Mouse (Mus musculus): ENCODE measurements around the gene Taf9.
A peak's percentile ranks its signal among the peaks of the same experiment; 100 is the strongest.

Gene Taf9

DNA sequence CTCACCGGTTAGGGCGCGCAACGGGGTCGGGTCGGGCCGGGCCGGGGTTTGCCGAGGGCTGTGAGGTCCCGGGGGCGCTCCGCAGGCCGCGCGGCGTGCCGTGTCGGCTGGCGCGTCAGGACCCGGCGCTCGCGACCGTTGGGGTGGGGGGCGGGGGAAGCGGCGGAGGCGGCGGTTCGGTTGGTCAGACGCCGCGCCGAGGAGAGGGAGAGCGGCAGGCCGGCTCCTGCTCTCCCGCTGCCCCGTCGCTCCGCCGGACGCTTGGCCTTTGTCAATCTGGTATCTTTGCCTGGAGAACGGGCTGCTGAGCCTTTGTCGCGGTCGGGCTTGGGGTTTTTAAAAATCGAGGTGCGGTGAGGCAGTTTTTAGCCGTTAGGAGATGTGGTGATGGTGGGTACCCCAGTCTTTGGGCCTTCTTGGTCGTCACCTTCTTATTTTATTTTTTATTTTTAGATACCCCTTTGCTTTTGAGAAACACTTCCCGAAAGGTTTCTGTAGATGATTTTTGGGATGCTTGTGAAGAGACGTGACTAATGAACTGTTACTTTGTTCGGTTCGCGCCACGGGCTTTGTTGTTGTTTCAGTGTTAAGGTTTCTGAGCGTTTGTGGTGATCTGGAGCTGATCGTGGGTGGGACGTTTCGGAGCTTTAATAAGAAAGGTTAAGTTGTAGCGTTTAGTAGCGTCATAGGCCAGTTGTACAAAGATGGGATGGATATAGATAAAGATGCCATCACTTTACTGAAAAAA is at the start of gene Taf9:
Taf9 (plus strand) TSS at position 141 of the 748 bp plus-strand sequence.
- no peak for DNase-seq (ENCODE audit: extremely low spot score, low spot score)

DNA sequence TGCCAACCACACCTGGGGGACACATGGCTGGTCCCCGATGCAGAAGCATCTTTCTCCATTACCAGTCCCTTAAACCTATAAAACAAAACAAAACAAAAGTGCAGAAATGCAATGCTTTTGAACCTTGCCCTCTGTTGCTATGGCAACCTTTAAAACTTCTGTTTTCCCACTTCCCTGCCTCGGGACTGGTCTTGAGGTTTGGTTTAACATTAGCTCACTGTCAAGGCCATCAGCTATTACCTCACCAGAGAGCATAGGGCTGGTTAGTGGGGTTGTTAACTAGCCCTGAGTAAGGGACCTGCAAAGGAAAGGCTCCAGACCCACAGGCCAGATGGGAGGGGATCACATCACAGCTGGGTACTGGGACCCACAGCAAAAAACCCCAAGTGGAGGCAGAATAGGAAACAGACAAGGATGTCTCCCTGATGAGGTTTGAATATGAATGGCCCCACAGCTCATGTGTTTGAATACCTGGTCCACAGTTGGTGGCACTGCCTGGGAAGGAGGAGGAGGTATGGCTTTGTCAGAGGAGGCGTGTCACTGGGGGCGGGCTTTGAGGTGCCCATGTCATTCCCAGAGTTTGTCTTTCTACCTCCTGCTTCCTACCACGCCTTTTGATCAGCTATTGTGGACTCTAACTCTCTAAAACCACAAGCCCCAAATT is 49.0 kb upstream of the Taf9 start:
- no peak for DNase-seq (ENCODE audit: extremely low spot score, low spot score)

DNA sequence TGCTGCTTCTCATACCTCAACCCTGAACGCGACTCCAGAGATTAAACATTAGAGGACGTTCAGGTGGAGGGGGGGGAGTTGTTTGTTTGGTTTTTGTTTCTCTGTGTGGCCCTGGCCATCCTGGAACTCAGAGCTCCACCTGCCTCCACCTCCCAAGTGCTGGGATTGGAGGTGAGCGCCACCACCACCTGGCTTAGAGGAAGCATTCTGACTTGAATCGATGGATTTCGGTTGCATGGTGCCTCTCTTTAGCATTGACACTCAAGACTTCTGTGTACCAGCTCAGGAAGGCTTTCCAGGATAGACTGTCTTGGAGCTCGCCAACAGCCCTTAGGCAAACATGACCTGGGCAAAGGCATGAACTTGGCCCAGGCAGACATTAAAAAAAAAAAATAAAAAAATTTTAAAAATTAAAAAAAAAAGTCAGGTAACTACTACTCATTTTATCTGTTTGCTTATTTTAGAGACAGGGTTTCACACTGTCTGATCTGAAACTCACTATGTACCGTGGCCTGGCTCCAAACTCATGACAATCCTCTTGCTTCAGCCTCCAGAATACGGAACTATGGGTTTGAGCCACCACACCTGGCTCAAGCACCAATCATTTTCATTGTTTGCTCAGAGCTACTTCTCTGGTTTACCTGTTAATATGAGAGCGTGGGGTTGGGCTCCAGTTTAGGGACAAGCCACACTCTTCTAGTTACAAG is 48.2 kb upstream of the Taf9 start:
- DNase-seq (ENCODE audit: extremely low spot score, low spot score): no peak

DNA sequence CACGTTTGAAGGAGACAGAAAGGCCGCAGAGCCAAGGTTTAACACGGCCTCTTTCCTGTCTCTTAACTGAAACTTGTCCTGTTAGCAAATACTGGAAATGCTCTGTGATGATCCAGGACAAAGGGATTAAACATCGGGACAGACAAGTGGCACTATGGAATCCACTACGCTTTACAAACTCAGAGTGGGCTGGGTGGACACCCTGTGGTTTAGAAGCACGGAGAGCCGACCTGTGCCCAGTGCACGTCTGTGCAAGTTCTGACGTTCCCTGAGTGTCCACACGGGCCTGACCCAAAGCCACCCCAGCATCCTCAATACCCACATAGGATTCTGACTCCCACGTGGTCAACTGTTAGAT is 47.7 kb upstream of the Taf9 start:
- DNase-seq (ENCODE audit: extremely low spot score, low spot score): no peak

DNA sequence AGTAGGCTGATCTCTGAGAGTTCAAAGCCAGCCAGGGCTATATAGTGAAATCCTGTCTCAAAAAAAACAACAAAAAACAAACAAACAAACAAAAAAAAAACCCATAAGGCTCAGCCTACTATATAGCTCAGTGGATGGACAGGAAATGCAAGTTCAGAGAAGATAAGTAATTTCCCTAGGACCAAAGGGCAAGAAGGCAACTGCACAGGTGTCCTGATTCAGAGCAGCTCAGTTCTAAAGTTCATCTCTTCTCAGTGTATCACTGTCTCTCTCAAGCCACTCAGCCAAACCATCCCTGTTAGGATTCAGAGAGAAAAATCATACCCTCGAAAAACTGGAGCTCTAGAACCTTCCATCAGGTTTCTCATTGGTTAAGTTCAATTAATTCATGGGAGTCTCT is 45.5 kb upstream of the Taf9 start:
- no peak for DNase-seq (ENCODE audit: extremely low spot score, low spot score)

DNA sequence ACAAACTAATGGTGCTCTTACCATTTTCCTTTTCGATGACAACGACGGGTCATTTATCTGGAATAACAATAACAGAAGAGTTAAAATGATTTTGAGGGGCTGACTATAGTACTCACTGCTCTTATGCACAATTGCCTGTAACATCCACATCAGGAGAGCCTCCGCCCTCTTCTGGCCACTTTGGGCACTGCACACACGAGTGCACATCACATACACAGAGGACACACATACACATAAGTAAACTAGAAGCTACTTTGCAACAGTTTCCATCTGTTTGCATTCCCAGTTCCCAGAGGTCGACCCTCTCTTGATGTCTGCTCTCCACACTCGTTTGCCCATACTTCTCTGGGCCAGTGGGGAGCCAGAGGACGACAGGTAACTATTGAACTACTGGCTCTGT is 43.6 kb upstream of the Taf9 start:
- no peak for DNase-seq (ENCODE audit: extremely low spot score, low spot score)

DNA sequence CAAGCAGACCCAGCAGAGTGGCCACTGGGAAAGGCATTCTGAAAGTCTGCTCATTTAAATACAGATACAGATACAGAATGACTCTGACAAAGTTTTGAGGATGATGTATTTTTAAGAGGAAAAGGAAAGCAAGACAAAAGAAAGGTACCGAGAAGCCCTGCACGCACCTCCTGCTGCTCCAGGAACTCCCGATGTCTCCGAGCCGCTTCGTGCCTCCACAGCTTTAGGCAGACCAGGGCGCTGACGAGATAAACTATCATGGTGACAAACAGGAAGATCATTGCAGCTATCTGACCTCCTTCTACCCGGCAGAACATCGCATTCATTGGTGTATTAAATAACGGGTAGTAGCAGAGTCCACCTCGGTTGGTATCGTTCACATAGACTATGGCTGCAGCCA is 40.1 kb upstream of the Taf9 start:
- no peak for DNase-seq (ENCODE audit: extremely low spot score, low spot score)

DNA sequence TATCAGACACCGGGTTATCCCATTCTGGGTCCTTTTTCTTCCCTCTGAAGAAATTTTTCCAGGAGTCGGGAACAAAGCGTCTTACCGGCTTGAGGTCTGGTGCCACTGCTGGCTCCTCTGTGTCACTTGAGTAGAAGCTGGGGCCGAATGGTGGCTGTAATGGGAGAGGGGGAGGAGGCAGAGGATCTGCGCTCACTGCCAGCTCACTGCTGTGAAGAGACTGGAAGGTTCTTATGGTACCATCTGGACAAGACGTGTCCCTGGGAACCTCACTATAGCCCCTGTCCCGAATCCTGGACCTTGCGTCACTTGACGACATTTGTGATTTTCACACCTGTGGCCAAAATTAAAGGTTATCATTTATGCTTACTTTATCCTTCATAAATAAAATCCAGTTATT is 39.1 kb upstream of the Taf9 start:
- no peak for DNase-seq (ENCODE audit: extremely low spot score, low spot score)

DNA sequence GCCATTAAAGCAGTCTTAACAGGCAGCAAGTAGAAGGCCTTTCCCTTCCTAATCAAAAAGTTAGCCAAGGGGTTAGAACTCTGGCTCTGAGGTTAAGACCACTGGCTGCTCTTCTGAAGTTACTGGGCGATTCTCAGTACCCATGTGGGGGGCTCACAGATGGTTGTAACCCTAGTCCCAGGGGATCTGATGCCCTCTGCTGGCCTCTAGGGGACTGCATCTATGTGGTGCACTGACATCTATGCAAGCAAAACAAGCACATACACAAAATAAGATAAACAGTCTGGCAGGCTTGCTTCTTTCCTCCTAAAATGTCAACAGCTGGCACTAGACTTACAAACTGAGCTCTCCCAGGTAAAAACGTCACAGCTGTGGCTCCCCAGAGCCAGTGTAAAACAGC is 38.5 kb upstream of the Taf9 start:
- DNase-seq (ENCODE audit: extremely low spot score, low spot score): no peak

DNA sequence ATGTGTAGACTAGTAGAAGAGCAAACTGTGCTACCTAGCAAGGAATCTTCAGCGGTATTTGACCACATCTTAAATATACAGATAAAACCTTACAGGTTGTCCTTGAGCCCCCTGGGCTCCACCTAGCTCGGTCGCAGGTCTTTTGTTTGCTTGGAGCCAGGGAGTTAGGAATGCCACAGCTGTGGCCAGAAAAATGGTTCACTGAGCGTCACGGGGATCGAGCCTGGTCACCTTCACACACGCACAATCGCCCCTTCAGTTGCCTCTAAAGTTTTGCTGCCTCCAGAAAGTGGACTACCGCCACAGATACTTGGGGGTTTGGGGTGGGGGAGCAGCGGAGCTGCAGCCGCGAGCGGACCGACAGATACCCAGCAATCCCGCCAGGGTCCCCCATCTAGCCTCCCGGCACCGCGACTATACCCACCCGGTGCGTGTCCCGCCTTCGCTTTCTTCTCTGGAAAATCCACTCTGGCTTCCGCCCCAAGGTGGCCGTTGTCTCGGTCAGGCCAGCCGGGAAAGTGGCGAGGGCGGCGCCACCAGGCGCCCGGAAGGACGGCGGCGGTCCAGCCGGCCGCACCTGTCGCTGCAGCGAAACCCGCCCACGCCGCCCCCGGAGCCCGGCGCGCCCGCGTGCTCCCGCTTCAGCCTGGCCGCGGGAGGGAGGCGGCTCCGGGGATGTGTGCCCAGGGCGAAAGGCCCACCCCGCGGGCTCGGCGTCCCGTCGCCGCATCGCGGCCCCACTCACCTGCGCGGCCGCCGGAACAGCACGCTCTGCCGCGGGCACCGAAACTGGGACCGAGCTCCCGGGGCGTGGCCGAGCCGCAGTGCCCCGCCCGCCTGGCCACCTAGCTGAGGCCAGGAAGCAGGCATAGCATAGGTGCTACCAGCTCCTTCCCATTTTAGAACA is 34.9 kb upstream of the Taf9 start, which contains the start of gene Marveld2:
Marveld2 (minus strand) TSS at position 791 of the 907 bp plus-strand sequence.
- peak; percentile 47 for DNase-seq (ENCODE audit: extremely low spot score, low spot score)

DNA sequence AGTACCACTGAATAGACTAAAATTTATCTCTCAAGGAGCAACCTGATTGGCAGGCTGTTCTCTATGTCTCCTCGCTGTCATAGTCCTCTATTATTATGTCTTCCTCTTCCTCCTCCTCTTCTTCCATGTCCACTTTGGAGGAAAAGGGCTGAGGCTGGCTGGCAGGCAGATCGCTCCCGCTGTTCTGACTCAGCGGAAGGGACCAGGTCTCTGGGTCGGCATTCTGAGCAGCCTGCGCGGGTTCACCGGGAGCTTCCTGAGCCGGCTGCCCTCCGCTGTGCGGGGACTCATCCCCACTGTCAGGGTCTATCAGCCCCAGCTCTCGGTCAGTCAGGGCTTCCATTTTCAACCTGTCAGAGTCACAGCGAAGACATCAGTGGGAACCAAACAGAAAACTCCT is 33.8 kb upstream of the Taf9 start:
- no peak for DNase-seq (ENCODE audit: extremely low spot score, low spot score)

DNA sequence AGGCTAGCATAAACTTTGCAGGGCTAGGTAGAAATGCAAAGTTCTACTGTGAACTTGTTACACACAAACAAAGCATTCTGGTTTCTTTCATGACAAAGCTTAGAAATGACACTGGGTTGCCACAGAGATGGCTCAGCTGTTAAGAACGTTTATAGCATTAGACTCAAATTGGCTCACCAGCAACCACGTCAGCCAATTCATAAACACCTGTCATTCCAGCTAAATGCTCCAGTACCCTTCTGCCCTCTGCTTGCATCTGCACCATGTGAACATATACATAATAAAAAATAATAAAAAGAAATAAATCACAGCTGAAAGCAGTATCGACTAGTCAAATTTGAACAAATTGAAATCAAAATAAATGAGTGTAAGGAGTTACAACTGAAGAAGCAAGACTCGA is 29.1 kb upstream of the Taf9 start:
- no peak for DNase-seq (ENCODE audit: extremely low spot score, low spot score)

DNA sequence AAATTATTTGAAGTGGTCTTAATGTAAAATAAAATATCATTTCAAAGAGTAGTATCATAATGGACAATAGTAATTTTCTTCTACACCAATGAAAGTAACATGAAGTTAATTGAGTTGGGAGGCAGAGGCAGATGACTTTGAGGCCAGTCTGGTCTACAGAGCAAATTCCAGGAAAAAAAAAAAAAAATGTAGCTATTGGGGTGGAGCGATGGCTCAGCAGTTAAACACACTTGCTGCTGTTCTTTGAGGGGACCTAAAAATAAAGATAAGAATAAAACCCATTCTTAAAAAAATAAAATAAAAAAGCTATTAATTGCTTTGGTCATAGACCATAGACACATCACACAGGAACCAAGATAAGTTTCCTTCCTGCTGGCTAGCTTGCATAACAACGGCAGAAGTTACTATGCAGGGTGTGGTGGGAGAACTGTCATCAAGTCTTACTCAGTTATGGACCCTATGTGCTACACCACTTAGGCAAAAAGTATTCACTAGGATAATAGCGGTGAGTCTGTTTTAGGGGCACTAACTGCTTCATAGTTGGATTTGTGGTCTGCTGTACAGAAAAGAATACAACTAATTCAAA is 17.2 kb upstream of the Taf9 start:
- no peak for DNase-seq (ENCODE audit: extremely low spot score, low spot score)

DNA sequence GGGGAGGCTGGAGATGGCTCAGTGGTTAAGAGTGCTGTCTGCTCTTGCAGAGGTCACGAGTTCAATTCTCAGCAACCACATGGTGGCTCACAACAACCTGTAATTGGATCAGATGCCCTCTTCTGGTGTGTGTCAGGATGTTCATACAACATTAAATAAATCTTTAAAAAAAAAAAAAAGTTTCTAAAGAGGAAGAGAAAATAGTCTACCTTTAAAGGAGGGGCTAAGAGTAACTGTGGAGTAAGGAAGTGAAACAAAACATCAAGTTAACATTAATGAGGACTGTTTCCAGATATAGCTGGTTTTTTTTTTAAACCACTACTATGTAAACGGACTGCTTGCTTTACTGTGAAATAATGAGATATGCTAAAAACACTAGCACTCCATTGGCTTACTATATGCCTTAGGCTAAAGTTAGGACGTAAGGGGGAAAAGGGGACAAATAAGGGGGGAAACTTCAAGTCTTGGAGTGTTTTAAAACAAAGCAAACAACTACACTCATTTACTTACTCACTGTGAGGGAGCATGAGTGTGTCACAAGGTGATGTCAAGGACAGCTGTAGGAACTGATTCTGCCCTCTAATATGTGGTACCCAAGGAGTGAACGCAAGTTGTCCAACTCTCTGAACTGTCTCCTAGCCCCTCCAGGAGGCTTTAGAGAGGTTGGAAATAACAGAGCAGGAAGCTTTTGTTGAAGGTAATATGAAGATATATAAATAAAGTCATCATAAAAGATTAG is 8.7 kb upstream of the Taf9 start:
- no peak for DNase-seq (ENCODE audit: extremely low spot score, low spot score)

DNA sequence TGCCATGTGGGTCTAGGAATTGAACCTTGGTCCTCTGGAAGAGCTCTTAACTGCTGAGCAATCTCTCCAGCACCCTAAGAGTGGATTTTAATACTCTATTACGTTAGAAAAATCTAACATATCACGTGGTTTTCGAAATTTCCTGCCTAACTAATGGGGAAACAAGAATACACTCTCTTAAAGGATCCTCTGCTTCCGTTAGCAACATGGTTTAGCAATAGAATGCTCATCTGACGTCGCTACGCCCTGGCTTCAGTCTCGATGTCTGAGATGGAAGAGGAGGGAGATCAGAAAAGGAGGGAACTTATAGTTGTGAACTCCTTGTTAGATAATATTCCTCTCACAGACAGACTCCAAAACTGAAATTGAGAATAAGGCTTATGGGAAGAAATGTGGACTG is 3.2 kb upstream of the Taf9 start:
- DNase-seq (ENCODE audit: extremely low spot score, low spot score): no peak

DNA sequence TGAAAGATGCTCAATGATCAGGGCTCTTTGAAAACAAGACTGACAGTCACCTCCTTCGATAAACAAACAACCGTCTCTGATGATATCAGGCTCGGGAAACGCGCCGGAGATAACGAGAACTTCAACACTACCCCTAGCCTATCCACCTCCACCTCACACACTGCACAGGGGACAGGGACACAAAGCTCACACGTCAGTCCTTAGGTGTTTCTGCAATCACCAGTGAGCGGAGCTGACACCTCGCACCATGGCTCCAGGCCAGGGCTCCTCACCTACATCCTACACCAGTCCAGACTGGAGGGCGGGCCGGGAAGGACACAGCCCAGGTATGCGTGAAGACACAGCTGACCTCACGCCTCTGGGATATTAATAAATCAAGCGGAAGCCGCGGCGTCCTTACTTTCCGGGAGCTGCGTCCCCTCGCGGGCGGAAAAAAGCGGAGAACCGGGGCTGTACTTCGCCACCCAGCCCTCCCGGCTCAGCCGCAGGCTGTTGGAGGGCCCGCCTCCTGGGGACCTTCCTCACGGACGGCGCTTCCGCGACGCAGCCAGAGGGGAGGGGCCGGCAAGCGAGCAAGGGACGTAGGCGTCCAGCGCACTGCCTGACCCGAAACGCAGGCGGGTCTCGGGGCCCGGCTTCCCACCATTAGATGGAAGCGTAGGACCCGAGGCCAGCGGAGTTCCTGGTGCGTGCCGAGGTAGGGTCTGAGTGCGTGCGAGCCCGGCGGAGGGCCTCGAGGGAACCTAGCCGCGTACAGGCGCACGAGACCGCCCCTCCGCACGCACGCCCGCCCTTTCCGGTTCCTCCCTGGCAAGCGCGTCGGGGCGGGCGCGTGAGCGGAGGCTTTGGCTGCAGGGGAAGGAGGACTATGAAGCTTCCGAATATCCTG is 585 bp upstream of the Taf9 start, which contains the start of the genes Ak6 and Rad17:
Ak6 (plus strand) TSS at position 430 of the 889 bp plus-strand sequence.
Rad17 (minus strand) TSS at position 502 of the 889 bp plus-strand sequence.
- DNase-seq (ENCODE audit: extremely low spot score, low spot score): peak; percentile 94

DNA sequence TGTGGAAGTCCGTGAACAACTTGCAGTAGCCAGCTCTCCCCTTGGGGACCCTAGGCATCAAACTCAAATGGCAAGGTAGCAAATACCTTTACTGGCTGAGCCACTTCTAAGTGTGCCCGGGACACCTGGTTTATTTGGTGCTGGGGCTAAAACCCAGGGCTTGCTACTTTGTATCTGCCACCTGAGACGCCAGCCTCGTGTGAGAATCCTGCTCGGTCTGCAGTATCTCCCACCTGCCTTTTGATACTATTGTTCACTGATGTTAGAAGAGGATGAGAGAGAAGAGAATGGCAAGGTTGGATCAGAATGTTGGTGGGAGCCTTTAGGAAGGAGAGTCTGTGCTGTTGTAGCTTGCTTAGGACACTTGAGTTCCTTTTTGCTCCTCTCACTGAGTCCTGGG is 6.7 kb downstream of the Taf9 start:
- DNase-seq (ENCODE audit: extremely low spot score, low spot score): no peak

DNA sequence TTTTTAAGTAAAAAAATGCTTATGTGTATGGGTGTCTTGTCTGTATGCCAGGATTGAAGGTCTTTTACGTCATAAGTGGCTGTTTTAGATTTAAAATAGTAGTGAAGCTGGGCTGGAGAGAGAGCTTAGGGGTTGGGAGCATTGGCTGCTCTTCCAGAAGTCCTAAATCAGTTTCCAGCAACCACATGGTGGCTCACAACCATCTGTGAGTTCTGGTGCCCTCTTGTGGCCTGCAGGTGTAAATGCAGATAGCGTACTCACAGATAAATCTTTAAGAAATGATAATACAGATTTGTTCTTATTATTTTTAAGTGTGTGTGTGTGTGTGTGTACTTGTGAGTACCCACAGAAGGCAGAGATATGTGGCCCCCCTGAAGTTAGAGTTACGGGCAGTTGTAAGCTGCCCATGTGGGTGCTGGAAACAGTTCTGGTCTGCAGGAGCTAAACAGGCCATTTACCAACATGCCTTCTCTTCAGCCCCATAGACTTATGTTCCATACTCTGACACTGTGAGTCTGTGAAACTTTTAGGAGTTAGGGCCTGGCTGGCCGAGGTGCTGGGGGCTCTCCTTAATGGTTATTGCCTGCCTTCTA is 8.6 kb downstream of the Taf9 start:
- DNase-seq (ENCODE audit: extremely low spot score, low spot score): peak; percentile 58

All from neural tube, embryonic 10.5 days (tissue).